Mouse (Mus musculus) erythroblast, adult 5-6 weeks (primary cell): ENCODE data around the gene Klhl2. TPM values are rescaled to one million over a fixed set of nuclear protein-coding genes. Genes with fewer than 3 reads are reported as not detected.
A peak's percentile ranks its signal among the peaks of the same experiment; 100 is the strongest.

ENCODE experiments used
- ATAC-seq: replicated peaks from 2 replicates; pipeline ENCODE4 v1.8.0; 2016; ENCODE audit warnings: moderate number of reproducible peaks, mild to moderate bottlenecking, moderate TSS enrichment, inconsistent platforms; ENCODE audit not compliant: poor library complexity, low FRiP score, severe bottlenecking
- total RNA-seq, 2 experiments: library from RNA; stranded (forward) in 1 of 2; stranded (reverse) in 1 of 2; fragments of 150-400 nt in 1 of 2; fragments of 200-764, 138-1000 nt in 1 of 2; gene quantifications; 2 replicates each; pipeline versions ENCODE4 v1.2.3 to v1.2.4; 2015 to 2017; ENCODE audit warnings: low replicate concordance in 2 of 2

Gene Klhl2
- total RNA-seq, 2 experiments from 2014 or later: 3.6 to 5.0 TPM

GRCm38 (mm10) chr8:64777925-64778324 is 71.9 kb downstream of the Klhl2 start:
- no peak for ATAC-seq

GRCm38 (mm10) chr8:64774136-64774535 is 75.7 kb downstream of the Klhl2 start:
- ATAC-seq: no peak

- no peak for ATAC-seq
Measured at GRCm38 (mm10) chr8:64770814-64771213, 79.0 kb downstream of the Klhl2 start.

- ATAC-seq: no peak
Measured at GRCm38 (mm10) chr8:64769586-64769985, 80.2 kb downstream of the Klhl2 start.

GRCm38 (mm10) chr8:64768645-64769044 is 81.2 kb downstream of the Klhl2 start:
- no peak for ATAC-seq

GRCm38 (mm10) chr8:64767047-64767446 is 82.8 kb downstream of the Klhl2 start:
- ATAC-seq: no peak

GRCm38 (mm10) chr8:64764075-64764474 is 85.7 kb downstream of the Klhl2 start:
- ATAC-seq: no peak

- no peak for ATAC-seq
Measured at GRCm38 (mm10) chr8:64762751-64763150, 87.1 kb downstream of the Klhl2 start.

GRCm38 (mm10) chr8:64761430-64761829 is 88.4 kb downstream of the Klhl2 start:
- no peak for ATAC-seq

- ATAC-seq: no peak
Measured at GRCm38 (mm10) chr8:64757956-64758355, 91.9 kb downstream of the Klhl2 start.

- ATAC-seq: no peak
Measured at GRCm38 (mm10) chr8:64746215-64747058, 103.4 kb downstream of the Klhl2 start.

- no peak for ATAC-seq
Measured at GRCm38 (mm10) chr8:64740547-64741211, 109.1 kb downstream of the Klhl2 start.

- no peak for ATAC-seq
Measured at GRCm38 (mm10) chr8:64738916-64739315, 110.9 kb downstream of the Klhl2 start.

GRCm38 (mm10) chr8:64736767-64737323 is 113.0 kb downstream of the Klhl2 start:
- ATAC-seq: no peak

GRCm38 (mm10) chr8:64735161-64735560 is 114.7 kb downstream of the Klhl2 start:
- ATAC-seq: no peak

GRCm38 (mm10) chr8:64733271-64733943 is 116.4 kb downstream of the Klhl2 start, which contains the start of gene Msmo1:
Msmo1 (minus strand) TSS chr8:64733792.
- ATAC-seq: peak; percentile 99

GRCm38 (mm10) chr8:64732596-64732995 is 117.2 kb downstream of the Klhl2 start:
- no peak for ATAC-seq

- ATAC-seq: no peak
Measured at GRCm38 (mm10) chr8:64728156-64728555, 121.7 kb downstream of the Klhl2 start.

- ATAC-seq: no peak
Measured at GRCm38 (mm10) chr8:64726190-64726695, 123.6 kb downstream of the Klhl2 start.

GRCm38 (mm10) chr8:64723206-64723605 is 126.6 kb downstream of the Klhl2 start:
- ATAC-seq: no peak
